Mouse (Mus musculus) liver, adult (tissue): ENCODE results near the gene Rsrp1.

Source experiments
- GATA4 ChIP-seq: IDR thresholded peaks from 2 replicates; pipeline ENCODE4 v1.6.1; 2014; ENCODE audit warnings: mild to moderate bottlenecking, low read length; ENCODE audit not compliant: insufficient replicate concordance

The Rsrp1 gene

GRCm38 (mm10) chr4:134923258-134924018, at the start of gene Rsrp1:
Gene Rsrp1 (plus strand): TSS chr4:134923592.
- no peak for TF ChIP-seq GATA4

DNA sequence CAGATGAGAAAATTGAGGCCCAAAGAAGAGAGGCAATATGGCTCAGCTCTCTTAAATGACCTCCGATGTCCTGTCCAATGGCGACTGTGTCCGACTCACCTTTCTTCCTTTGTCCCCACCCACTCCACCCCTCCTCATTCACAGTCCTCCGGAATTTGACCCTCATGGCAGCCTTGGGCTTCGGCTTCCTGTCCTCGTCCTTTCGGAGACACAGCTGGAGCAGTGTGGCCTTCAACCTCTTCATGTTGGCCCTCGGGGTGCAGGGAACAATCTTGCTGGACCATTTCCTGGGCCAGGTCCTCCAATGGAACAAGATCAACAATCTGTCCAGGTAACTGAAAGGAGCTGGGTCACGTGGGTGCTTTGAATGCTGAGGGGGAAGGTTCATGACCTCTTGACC, 47.2 kb upstream of the Rsrp1 start:
- no peak for TF ChIP-seq GATA4

DNA sequence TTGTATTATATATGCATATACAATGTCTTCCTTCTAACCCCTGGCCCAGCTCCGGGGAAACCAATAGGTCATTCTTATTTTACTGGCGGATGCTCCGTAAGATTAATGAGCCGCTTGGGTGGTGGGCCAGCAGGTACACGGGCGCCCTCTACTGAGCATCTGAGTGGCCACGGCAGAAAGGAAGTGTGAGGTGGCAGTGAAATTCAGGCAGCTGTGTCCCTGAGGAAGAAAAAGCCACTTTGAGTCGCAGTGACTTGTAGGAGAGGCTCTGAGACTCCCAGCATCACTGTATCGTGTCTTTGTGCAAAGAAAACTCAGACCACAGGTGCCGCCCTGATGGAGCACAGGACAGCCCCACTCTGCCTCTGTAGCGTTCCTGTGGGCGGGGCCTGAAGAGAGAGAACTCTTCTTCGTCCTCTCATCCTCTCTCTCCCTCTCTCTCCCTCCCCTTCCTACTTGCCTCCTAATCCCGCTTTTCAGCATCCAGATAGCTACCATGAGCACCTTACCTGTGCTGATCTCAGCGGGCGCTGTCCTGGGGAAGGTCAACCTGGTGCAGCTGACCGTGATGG, 43.9 kb upstream of the Rsrp1 start:
- TF ChIP-seq GATA4: no peak

GRCm38 (mm10) chr4:134880041-134880440, 43.4 kb upstream of the Rsrp1 start:
- no peak for TF ChIP-seq GATA4

DNA sequence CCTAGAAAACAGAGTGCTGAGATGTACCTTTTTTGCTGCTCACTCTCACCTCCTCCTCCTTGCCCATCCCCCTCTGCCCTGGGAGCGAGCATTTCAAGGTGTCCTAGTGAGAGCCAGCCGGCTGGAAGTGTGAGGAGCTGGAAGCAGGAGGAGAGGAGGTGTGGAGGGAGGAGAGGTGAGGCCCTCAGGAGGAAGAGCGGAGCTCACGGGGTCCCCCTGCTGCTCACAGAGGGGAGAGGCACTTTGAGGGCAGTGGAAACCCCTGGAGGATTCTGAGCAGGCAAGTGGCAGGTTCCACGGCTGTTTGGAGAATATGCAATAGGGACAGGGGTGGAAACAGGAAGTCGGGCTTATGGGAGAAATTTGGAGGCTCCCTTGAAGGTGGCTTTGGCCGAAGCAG, 40.1 kb upstream of the Rsrp1 start:
- TF ChIP-seq GATA4: no peak

DNA sequence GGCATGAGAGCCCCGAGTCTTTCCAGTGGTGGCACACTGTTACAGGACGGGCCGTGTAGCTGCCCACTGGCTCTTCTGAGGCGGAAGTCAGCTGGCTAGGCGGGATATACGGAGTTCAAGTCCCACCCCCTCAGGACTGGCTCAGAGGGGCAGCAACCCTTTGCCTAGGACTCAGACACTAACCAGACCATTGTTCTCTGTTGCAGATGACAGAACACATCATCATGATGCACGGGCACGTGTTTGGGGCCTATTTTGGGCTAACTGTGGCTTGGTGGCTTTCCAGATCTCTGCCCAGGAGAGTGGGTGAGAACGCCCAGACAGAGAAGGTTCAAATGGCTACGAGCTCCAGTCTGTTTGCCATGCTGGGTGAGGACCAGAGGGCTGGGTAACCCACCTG, 39.6 kb upstream of the Rsrp1 start:
- TF ChIP-seq GATA4: no peak

- TF ChIP-seq GATA4: no peak
Measured at GRCm38 (mm10) chr4:134884364-134884763, 39.0 kb upstream of the Rsrp1 start.

GRCm38 (mm10) chr4:134892096-134892495, 31.3 kb upstream of the Rsrp1 start:
- no peak for TF ChIP-seq GATA4

DNA sequence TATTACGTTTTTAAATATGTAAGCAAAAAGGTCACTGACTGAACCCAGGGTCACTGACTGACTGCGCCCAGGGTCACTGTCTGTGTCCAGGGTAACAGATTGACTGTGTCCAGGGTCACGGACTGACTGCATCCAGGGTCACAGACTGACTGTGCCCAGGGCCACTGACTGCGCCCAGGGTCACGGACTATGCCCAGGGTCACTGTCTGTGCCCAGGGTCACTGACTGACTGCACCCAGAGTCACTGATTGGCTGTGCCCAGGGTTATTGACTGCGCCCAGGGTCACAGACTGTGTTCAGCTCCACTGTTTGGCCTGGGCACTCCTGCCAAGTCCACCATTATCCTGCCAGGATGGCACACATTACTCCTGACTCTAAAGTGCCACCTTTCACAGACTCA, 26.1 kb upstream of the Rsrp1 start:
- TF ChIP-seq GATA4: peak; percentile 33; the same call in 1 of the 2 replicates

DNA sequence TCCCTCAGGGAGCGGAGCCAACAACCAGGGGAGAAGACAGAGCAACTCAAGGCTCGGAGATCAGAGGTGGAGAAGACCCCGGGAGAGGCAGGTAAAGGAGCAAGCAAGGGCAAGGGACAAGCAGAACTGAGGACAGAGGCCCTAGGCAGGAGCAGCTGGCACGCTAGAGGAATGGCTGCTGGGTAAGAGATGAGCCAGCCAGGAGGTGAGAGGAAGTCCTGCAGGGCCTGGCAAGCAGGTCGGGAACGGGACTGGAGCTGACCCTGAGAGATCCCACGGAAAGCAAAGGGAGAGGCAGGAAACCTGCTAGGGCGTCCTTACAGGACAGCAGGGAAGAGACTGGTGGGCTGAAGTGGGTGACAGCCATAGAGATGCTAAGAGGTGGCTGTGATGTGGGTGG, 22.3 kb upstream of the Rsrp1 start:
- TF ChIP-seq GATA4: no peak

GRCm38 (mm10) chr4:134903046-134903445, 20.3 kb upstream of the Rsrp1 start:
- no peak for TF ChIP-seq GATA4

DNA sequence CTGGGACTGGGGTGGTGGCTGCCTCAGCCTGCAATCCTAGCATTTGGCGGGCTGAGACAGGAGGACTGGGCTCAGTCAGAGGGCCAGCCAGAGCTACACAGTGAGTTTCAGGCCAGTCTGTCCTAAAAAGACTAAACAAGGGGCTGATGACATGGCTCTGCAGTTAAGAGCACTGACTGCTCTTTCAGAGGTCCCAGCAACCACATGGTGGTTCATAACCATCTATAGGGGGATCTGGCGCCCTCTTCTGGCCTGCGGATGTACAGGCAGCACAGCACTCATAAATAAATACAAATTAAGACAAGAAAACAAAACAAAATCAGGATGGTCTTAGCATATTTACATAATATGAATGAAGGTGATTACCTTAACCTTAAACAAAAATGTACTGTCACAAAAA, 10.0 kb upstream of the Rsrp1 start:
- no peak for TF ChIP-seq GATA4

GRCm38 (mm10) chr4:134914122-134914863, 9.1 kb upstream of the Rsrp1 start:
- no peak for TF ChIP-seq GATA4

GRCm38 (mm10) chr4:134914864-134915209, 8.6 kb upstream of the Rsrp1 start, which contains the start of gene Tmem50a:
Gene Tmem50a (minus strand): TSS chr4:134915024.
- peak; percentile 79; the same call in 1 of the 2 replicates for TF ChIP-seq GATA4

- TF ChIP-seq GATA4: no peak
Measured at GRCm38 (mm10) chr4:134915223-134916050, 8.0 kb upstream of the Rsrp1 start.
